Mouse (Mus musculus): ENCODE measurements around the gene Zfp82.

GRCm38 (mm10) chr7:30009321-30010085 lies 63.2 kb downstream of the Zfp82 start:
- no peak for TF ChIP-seq CTCF (IDR thresholded peaks at IDR 0.05; ENCODE audit: extremely low read depth, insufficient read length, insufficient replicate concordance, low read depth, low read length)
- TF ChIP-seq POLR2A (IDR thresholded peaks at IDR 0.05; ENCODE audit: low read depth, low read length) = no peak
